Comparison of ENCODE assay signal across 31 mouse cellular contexts in the genomic region with DNA sequence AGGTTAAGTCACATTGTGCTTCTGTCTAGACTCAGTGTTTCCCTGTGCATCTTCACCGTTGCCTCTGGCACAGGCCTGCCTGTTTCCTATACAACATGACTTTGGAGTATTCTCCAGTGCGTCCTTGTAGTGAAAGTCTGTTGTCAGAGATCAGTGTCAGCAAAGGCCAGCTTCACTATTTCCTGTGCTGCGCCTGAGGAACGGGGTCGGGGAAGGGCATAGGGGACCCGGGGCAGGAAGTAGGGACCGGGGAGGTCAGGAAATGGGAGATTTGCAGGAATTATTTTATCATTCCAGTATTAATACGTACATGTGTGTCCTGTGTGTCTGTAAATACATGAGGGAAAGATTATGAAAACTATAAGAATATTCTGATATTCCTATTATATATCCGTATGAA. TPM values are rescaled to one million over a fixed set of nuclear protein-coding genes. Genes with fewer than 3 reads are reported as not detected.
DNase-seq lines count a peak whose midpoint lies in the region; ATAC-seq and TF ChIP-seq lines count a peak whose summit lies in the region.
"Had no signal": no experiment of that assay in that cellular context is flagged by ENCODE, and none has a peak within 500 bp of the region (broad histone marks: within the 10 kb centered on the region; RNA-seq: fewer than 3 reads in every experiment).

No protein-coding gene starts in this region.

- no peaks in the 10 kb centered on the region for H3K36me3 ChIP-seq in kidney, adult 2 months (ENCODE audit: control insufficient read depth, insufficient read depth, low read length)
- peaks cover 29% of the 10 kb centered on the region for H3K36me3 ChIP-seq in kidney, embryonic 16.5 days (ENCODE audit: insufficient read depth, low read length)
- peaks cover 24% of the 10 kb centered on the region for H3K36me3 ChIP-seq in liver, postnatal 0 days (replicated peaks; ENCODE audit: insufficient read depth, low read length)
- peaks cover 95% of the 10 kb centered on the region for H3K36me3 ChIP-seq in liver, embryonic 12.5 days
- peaks cover 4% of the 10 kb centered on the region; the same call in 1 of the 2 replicates for H3K36me3 ChIP-seq in hindbrain, embryonic 13.5 days

- DNase-seq in adrenal gland, adult (ENCODE audit: inconsistent age in 2 of 2, low spot score in 1 of 2): peak; percentile 10 to 46
- DNase-seq in adrenal gland, adult 8-10 months: no peak
- peak; percentile 64 for DNase-seq in kidney, adult 2 months
- DNase-seq in liver, postnatal 0 days: no peak
- no peak for DNase-seq in cerebellum, adult 11-12 months
- DNase-seq: cerebellum, adult 18-20 months; cerebellum, postnatal 14 days; gastrocnemius, adult 2 months; gastrocnemius, postnatal 36 days; heart, adult 18-20 months; heart, postnatal 36 days; liver, embryonic 13.5 days; lung, embryonic 14.5 days; right cerebral cortex, adult 18-20 months; spleen, adult 18-20 months; thymus, adult 18-20 months; thymus, postnatal 25 days had no signal

- no peak overlapping the region for H3K4me3 ChIP-seq in kidney, adult 2 months (ENCODE audit: insufficient read depth, low read depth, low read length)
- no peak overlapping the region for H3K4me3 ChIP-seq in kidney, embryonic 16.5 days (ENCODE audit: low read length)
- H3K4me3 ChIP-seq in liver, postnatal 0 days (ENCODE audit: low read depth, low read length): no peak overlapping the region
- no peak overlapping the region for H3K4me3 ChIP-seq in liver, embryonic 12.5 days
- H3K4me3 ChIP-seq in hindbrain, embryonic 13.5 days: no peak overlapping the region
- H3K4me3 ChIP-seq: erythroblast, embryonic 14.5 days; gastrocnemius, adult 2 months; hindbrain, embryonic 12.5 days; liver, embryonic 13.5 days; midbrain, embryonic 12.5 days; myocyte; neural tube, embryonic 12.5 days had no signal

- no peak overlapping the region for H3K4me2 ChIP-seq in kidney, embryonic 16.5 days (replicated peaks; ENCODE audit: low read depth, low read length)
- H3K4me2 ChIP-seq in liver, postnatal 0 days (ENCODE audit: low read depth, low read length): no peak overlapping the region
- H3K4me2 ChIP-seq in liver, embryonic 12.5 days: no peak overlapping the region
- H3K4me2 ChIP-seq in hindbrain, embryonic 13.5 days: no peak overlapping the region
- H3K4me2 ChIP-seq: heart, embryonic 11.5 days; hindbrain, embryonic 12.5 days; liver, embryonic 13.5 days; lung, embryonic 14.5 days; midbrain, embryonic 12.5 days; neural tube, embryonic 12.5 days had no signal

- no peak overlapping the region for H3K27ac ChIP-seq in kidney, adult 2 months (ENCODE audit: insufficient read depth, low read depth, low read length)
- H3K27ac ChIP-seq in kidney, embryonic 16.5 days (ENCODE audit: low read length): no peak overlapping the region
- no peak overlapping the region for H3K27ac ChIP-seq in liver, postnatal 0 days (ENCODE audit: low read depth)
- no peak overlapping the region for H3K27ac ChIP-seq in liver, embryonic 12.5 days
- H3K27ac ChIP-seq in hindbrain, embryonic 13.5 days: no peak overlapping the region
- H3K27ac ChIP-seq: gastrocnemius, adult 2 months; hindbrain, embryonic 12.5 days; liver, embryonic 13.5 days; midbrain, embryonic 12.5 days; neural tube, embryonic 12.5 days; stomach, postnatal 0 days had no signal

- no peaks in the 10 kb centered on the region for H3K9me3 ChIP-seq in kidney, embryonic 16.5 days (ENCODE audit: low read length)
- H3K9me3 ChIP-seq in liver, postnatal 0 days (ENCODE audit: low read length): no peaks in the 10 kb centered on the region
- H3K9me3 ChIP-seq in liver, embryonic 12.5 days (replicated peaks): no peaks in the 10 kb centered on the region
- no peaks in the 10 kb centered on the region for H3K9me3 ChIP-seq in hindbrain, embryonic 13.5 days
- H3K9me3 ChIP-seq: hindbrain, embryonic 12.5 days; liver, embryonic 13.5 days; midbrain, embryonic 12.5 days; neural tube, embryonic 12.5 days had no signal

- ATAC-seq in kidney, embryonic 16.5 days (ENCODE audit: low FRiP score, low TSS enrichment): no peak
- ATAC-seq in liver, postnatal 0 days: peak; percentile 29; the same call in 1 of the 2 replicates
- ATAC-seq in liver, embryonic 12.5 days: no peak
- ATAC-seq in hindbrain, embryonic 13.5 days (ENCODE audit: low FRiP score): no peak
- ATAC-seq: activated CD4-positive, CD25-positive, alpha-beta regulatory T cell, adult 4 months; forebrain, embryonic 16.5 days; intestine, embryonic 16.5 days had no signal

- no peak for TF ChIP-seq CTCF in kidney, adult 2 months (conservative IDR thresholded peaks at IDR 0.05; ENCODE audit: insufficient read depth, insufficient read length, low read depth, low read length)
- no peak for TF ChIP-seq CTCF in liver, postnatal 0 days (IDR thresholded peaks at IDR 0.05; ENCODE audit: low read depth)

- no peaks in the 10 kb centered on the region for H3K27me3 ChIP-seq in kidney, adult 2 months (replicated peaks; ENCODE audit: control insufficient read depth, insufficient read depth, low read length)
- no peaks in the 10 kb centered on the region for H3K27me3 ChIP-seq in kidney, embryonic 16.5 days (ENCODE audit: insufficient read depth, low read length)
- H3K27me3 ChIP-seq in liver, postnatal 0 days (ENCODE audit: insufficient read depth, low read length): no peaks in the 10 kb centered on the region
- no peaks in the 10 kb centered on the region for H3K27me3 ChIP-seq in liver, embryonic 12.5 days (replicated peaks)
- H3K27me3 ChIP-seq in hindbrain, embryonic 13.5 days: no peaks in the 10 kb centered on the region
- H3K27me3 ChIP-seq: CH12.LX; hindbrain, embryonic 12.5 days; liver, embryonic 13.5 days; midbrain, embryonic 12.5 days; neural tube, embryonic 12.5 days had no signal

- H3K4me1 ChIP-seq in kidney, adult 2 months (ENCODE audit: control insufficient read depth, insufficient read depth, low read length): peaks cover 8% of the 10 kb centered on the region; the same call in 1 of the 2 replicates
- 0 out of 2 replicates have a peak, but pooled peaks cover 3% of the 10 kb centered on the region for H3K4me1 ChIP-seq in kidney, embryonic 16.5 days (ENCODE audit: insufficient read depth, low read length)
- H3K4me1 ChIP-seq in liver, postnatal 0 days (ENCODE audit: insufficient read depth): peaks cover 3% of the 10 kb centered on the region; the same call in 1 of the 2 replicates
- peaks cover 37% of the 10 kb centered on the region for H3K4me1 ChIP-seq in liver, embryonic 12.5 days
- no peaks in the 10 kb centered on the region for H3K4me1 ChIP-seq in hindbrain, embryonic 13.5 days (replicated peaks)
- H3K4me1 ChIP-seq: midbrain, embryonic 12.5 days; neural tube, embryonic 12.5 days had no signal

- no peak for TF ChIP-seq EP300 in liver, postnatal 0 days (IDR thresholded peaks at IDR 0.05; ENCODE audit: low read depth)

- no peak for TF ChIP-seq POLR2A in kidney, adult 2 months (IDR thresholded peaks at IDR 0.05; ENCODE audit: low read depth, low read length)

- WGBS in kidney, adult 2 months: 65% methylated on average over 9 of the region's 9 CpGs
- 63% methylated on average over 9 of the region's 9 CpGs for WGBS in kidney, embryonic 16.5 days
- 78% methylated on average over 9 of the region's 9 CpGs for WGBS in liver, postnatal 0 days (ENCODE audit: insufficient replicate concordance)
- WGBS in liver, embryonic 12.5 days (ENCODE audit: insufficient replicate concordance): 73% methylated on average over 9 of the region's 9 CpGs
- WGBS in hindbrain, embryonic 13.5 days: 90% methylated on average over 9 of the region's 9 CpGs

- H3K9ac ChIP-seq in kidney, embryonic 16.5 days (replicated peaks; ENCODE audit: low read length): no peak overlapping the region
- H3K9ac ChIP-seq in liver, postnatal 0 days (replicated peaks): no peak overlapping the region
- H3K9ac ChIP-seq in liver, embryonic 12.5 days: no peak overlapping the region
- H3K9ac ChIP-seq in hindbrain, embryonic 13.5 days: no peak overlapping the region
- H3K9ac ChIP-seq: hindbrain, embryonic 12.5 days; liver, embryonic 13.5 days; lung, embryonic 14.5 days; midbrain, embryonic 12.5 days; neural tube, embryonic 12.5 days had no signal

RNA-seq across cellular contexts. Expression of a gene that starts 37.1 kb away (rescaled TPM):
- total RNA-seq in adrenal gland, adult 8-10 months (2022): 1 to 10 TPM; 2.6 to 8.3 (median 6.3) TPM
- 4.5 and 4.8 TPM in 2 replicates for polyA plus RNA-seq in kidney, adult 2 months (2012; rRNA removed)
- polyA plus RNA-seq in kidney, embryonic 16.5 days (2015; fragmentation: Nextera tagmentation; extraction: Ambion mirVana): 30.4 and 36.6 TPM in 2 replicates
- polyA plus RNA-seq in liver, postnatal 0 days (2015; fragmentation: Nextera tagmentation; extraction: Ambion mirVana): 9.1 and 11.5 TPM in 2 replicates
- polyA plus RNA-seq in liver, embryonic 12.5 days (2016; fragmentation: Nextera tagmentation; extraction: Ambion mirVana): 55.8 and 58.4 TPM in 2 replicates
- polyA plus RNA-seq in hindbrain, embryonic 13.5 days (2015; fragmentation: Nextera tagmentation; extraction: Ambion mirVana): 16.3 and 17.7 TPM in 2 replicates

Comparison
In these comparisons a context has a peak if more than half of its experiments do, and no peak if none do; other contexts are left out.
1. DNase-seq: peak in adrenal gland, adult (2 of 2) and kidney, adult 2 months (single experiment); none in adrenal gland, adult 8-10 months (single experiment), liver, postnatal 0 days (single experiment) and cerebellum, adult 11-12 months (single experiment).